Mouse (Mus musculus): ENCODE results near the gene Epha1. TPM values are rescaled to one million over a fixed set of nuclear protein-coding genes. Genes with fewer than 3 reads are reported as not detected.

Epha1 gene
- 19.9 and 20.1 TPM in 2 replicates for polyA plus RNA-seq (2015; fragmentation: Nextera tagmentation; extraction: Ambion mirVana)

DNA sequence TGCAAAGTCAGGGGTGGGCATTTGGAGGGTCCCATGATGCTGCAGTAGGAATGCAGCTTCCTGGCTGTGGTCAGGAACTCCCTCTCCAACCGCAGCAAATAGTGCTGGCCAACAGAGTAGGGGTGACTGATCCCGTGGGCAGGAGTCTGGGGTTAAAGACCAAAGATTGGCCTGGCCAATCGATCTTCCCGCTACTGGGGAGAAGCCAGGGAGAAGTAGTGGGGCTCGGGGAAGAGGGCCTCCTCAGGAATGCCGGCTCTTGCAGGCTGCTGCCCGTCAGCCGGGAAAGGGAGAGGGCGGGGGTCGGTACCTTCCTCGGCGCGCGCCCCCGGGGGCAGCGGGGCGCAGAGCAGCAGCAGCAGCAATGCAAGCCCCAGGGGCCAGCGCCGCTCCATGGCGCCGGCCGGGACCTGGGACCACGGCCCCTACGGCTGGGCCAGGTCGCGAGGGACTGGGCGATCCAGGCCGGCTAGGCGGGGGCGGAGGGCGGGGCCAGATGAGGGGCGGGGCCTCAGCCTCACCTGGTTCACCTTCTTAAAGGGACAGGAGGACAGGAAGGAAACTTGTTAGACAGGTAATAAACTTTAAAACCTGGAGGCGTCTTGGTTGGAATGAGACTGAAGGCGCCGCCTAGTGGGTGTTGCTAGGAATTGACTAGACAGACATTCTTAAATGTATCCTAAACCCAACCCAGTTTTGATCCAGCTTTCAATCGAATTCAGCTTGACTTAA, at the start of gene Epha1:
TSS of gene Epha1 (minus strand) at position 453 of the 732 bp plus-strand sequence.
- peaks cover 10% of the 10 kb centered on the region; the same call in 1 of the 2 replicates for H3K4me1 ChIP-seq (replicated peaks; ENCODE audit: control insufficient read depth, insufficient read depth)
- no peaks in the 10 kb centered on the region for H3K9me3 ChIP-seq (ENCODE audit: control insufficient read depth, low read length)
- WGBS = under 1% methylated on average over 31 of the region's 36 CpGs
- H3K27ac ChIP-seq (replicated peaks) = peak within 1 kb of the TSS; percentile 78
- H3K27me3 ChIP-seq (ENCODE audit: control insufficient read depth, insufficient read depth, low read length) = no peaks in the 10 kb centered on the region
- TF ChIP-seq EP300 (optimal IDR thresholded peaks at IDR 0.05) = no peak
- peak; percentile 73 for TF ChIP-seq CTCF (IDR thresholded peaks at IDR 0.05; ENCODE audit: low read depth)
- H3K4me2 ChIP-seq (replicated peaks; ENCODE audit: low read depth) = peak within 1 kb of the TSS; percentile 87
- H3K9ac ChIP-seq (ENCODE audit: low read length) = peak within 1 kb of the TSS; percentile 73
- H3K36me3 ChIP-seq (ENCODE audit: control insufficient read depth, insufficient read depth, low read length) = no peaks in the 10 kb centered on the region
- ATAC-seq (ENCODE audit: low FRiP score, low TSS enrichment) = peak; percentile 94
- peak; percentile 92 for DNase-seq (ENCODE audit: low spot score)
- peak within 1 kb of the TSS; percentile 60 for H3K4me3 ChIP-seq (ENCODE audit: low read depth, low read length)

DNA sequence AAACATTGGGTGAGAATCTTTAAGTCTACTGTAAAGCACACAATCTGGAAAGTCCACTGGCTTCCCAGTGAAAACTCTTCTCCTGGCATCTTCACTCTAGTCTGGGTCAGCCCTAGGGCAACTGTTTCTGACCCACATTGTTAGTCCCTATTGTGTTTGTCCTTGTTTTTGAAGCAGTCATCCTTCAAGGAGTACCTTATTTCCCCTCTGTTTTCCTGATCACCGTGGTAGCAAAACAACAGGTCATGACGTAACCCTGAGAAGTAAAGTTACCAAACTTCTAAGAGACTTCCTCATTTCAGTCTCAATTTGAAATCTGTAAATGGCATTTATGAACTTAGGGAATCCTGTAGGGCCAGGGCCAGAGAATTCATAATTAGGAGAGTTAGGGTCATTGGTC, 48.4 kb upstream of the Epha1 start:
- no peak for DNase-seq (ENCODE audit: low spot score)
- 75% methylated on average over 2 of the region's 2 CpGs for WGBS
- no peak for ATAC-seq (ENCODE audit: low FRiP score, low TSS enrichment)

DNA sequence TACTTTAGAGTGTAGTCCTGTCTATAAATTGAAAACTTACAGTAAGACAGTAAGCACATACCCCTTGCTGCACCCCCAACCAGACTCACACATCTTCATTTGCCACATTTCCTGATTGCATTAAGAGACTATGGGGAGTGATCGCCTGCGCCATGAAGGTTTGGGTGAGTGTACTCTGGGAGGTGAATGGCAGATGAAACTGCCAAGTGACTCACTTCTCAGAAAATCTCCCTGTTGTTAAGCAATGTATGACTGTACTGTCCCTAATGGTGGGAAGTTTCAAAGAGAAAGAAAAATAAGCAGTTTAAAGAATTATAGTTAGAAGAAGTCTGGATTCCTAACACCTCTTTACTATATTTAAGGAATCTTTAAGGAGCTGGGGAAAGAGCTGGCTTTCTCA, 46.4 kb upstream of the Epha1 start:
- 78% methylated on average over 2 of the region's 2 CpGs for WGBS
- Histone ChIP-seq H3K9ac (ENCODE audit: low read length) (no peak overlapping the region), H3K4me2 (replicated peaks; ENCODE audit: low read depth) (no peak overlapping the region), H3K36me3 (ENCODE audit: control insufficient read depth, insufficient read depth, low read length) (no peaks in the 10 kb centered on the region), H3K9me3 (ENCODE audit: control insufficient read depth, low read length) (no peaks in the 10 kb centered on the region), H3K27ac (replicated peaks) (no peak overlapping the region), H3K27me3 (ENCODE audit: control insufficient read depth, insufficient read depth, low read length) (no peaks in the 10 kb centered on the region), H3K4me1 (replicated peaks; ENCODE audit: control insufficient read depth, insufficient read depth) (no peaks in the 10 kb centered on the region), H3K4me3 (ENCODE audit: low read depth, low read length) (no peak overlapping the region)
- ATAC-seq (ENCODE audit: low FRiP score, low TSS enrichment) (no peak), DNase-seq (ENCODE audit: low spot score) (no peak)
- TF ChIP-seq EP300 (optimal IDR thresholded peaks at IDR 0.05) (no peak), CTCF (IDR thresholded peaks at IDR 0.05; ENCODE audit: low read depth) (no peak)

More for the DNA sequence above, 48.4 kb upstream of the Epha1 start:
- Histone ChIP-seq H3K27me3 (ENCODE audit: control insufficient read depth, insufficient read depth, low read length) (no peaks in the 10 kb centered on the region), H3K9ac (ENCODE audit: low read length) (no peak overlapping the region), H3K27ac (replicated peaks) (no peak overlapping the region), H3K4me2 (replicated peaks; ENCODE audit: low read depth) (no peak overlapping the region), H3K4me3 (ENCODE audit: low read depth, low read length) (no peak overlapping the region), H3K9me3 (ENCODE audit: control insufficient read depth, low read length) (no peaks in the 10 kb centered on the region), H3K36me3 (ENCODE audit: control insufficient read depth, insufficient read depth, low read length) (no peaks in the 10 kb centered on the region), H3K4me1 (replicated peaks; ENCODE audit: control insufficient read depth, insufficient read depth) (no peaks in the 10 kb centered on the region)
- TF ChIP-seq EP300 (optimal IDR thresholded peaks at IDR 0.05) = no peak
- no peak for TF ChIP-seq CTCF (IDR thresholded peaks at IDR 0.05; ENCODE audit: low read depth)

DNA sequence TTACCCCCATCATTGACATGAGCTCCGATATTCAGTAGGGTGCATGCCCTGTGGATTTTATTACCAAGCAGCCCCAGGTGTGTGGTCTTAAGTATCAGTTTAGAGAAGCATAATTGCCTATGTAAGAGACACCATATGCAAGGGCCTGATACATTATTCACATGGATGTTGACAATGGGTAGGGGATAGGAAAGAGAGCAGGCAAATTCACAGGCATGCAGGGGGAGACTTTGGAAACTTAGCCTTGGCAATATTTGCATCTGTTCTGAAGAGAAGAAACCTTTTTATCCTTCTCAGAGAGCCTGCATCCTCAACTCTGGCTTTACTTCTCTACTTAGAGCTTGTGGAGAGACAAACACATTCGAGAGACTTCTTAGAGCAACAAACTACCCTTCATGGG, 32.1 kb upstream of the Epha1 start, which contains the start of gene Tas2r135:
TSS of gene Tas2r135 (plus strand) at position 301 of the 400 bp plus-strand sequence.
- no peak for DNase-seq (ENCODE audit: low spot score)
- TF ChIP-seq EP300 (optimal IDR thresholded peaks at IDR 0.05) (no peak), CTCF (IDR thresholded peaks at IDR 0.05; ENCODE audit: low read depth) (no peak)
- H3K4me3 ChIP-seq (ENCODE audit: low read depth, low read length) = no peak within 1 kb of the TSS
- no peak within 1 kb of the TSS for H3K9ac ChIP-seq (ENCODE audit: low read length)
- no peaks in the 10 kb centered on the region for H3K9me3 ChIP-seq (ENCODE audit: control insufficient read depth, low read length)
- H3K36me3 ChIP-seq (ENCODE audit: control insufficient read depth, insufficient read depth, low read length) = no peaks in the 10 kb centered on the region
- 74% methylated on average over 2 of the region's 2 CpGs for WGBS
- H3K27me3 ChIP-seq (ENCODE audit: control insufficient read depth, insufficient read depth, low read length) = no peaks in the 10 kb centered on the region
- H3K4me2 ChIP-seq (replicated peaks; ENCODE audit: low read depth) = no peak within 1 kb of the TSS
- H3K4me1 ChIP-seq (replicated peaks; ENCODE audit: control insufficient read depth, insufficient read depth) = no peaks in the 10 kb centered on the region
- no peak within 1 kb of the TSS for H3K27ac ChIP-seq (replicated peaks)
- no peak for ATAC-seq (ENCODE audit: low FRiP score, low TSS enrichment)

DNA sequence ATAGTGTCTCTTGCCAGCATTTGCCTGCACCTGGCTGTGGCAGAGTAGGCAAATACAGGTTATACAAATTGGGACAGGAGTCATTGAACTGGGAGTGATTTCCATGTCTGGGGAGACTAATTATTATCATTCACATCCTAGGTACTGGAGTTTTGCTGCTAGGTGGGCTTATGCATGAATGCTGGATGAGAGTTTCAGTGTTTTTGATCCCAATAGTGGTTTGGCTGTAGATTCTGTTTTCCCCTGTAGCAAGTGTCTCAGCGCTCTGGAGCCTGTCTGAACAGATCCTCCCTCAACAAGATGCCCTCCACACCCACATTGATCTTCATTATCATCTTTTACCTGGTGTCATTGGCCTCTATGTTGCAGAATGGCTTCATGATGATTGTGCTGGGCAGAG, 26.9 kb upstream of the Epha1 start, which contains the start of gene Tas2r143:
TSS of gene Tas2r143 (plus strand) at position 301 of the 400 bp plus-strand sequence.
- no peaks in the 10 kb centered on the region for H3K9me3 ChIP-seq (ENCODE audit: control insufficient read depth, low read length)
- no peaks in the 10 kb centered on the region for H3K36me3 ChIP-seq (ENCODE audit: control insufficient read depth, insufficient read depth, low read length)
- H3K27ac ChIP-seq (replicated peaks) = no peak within 1 kb of the TSS
- TF ChIP-seq EP300 (optimal IDR thresholded peaks at IDR 0.05) (no peak), CTCF (IDR thresholded peaks at IDR 0.05; ENCODE audit: low read depth) (no peak)
- H3K4me1 ChIP-seq (replicated peaks; ENCODE audit: control insufficient read depth, insufficient read depth) = peaks cover 6% of the 10 kb centered on the region; the same call in 1 of the 2 replicates
- no peak for ATAC-seq (ENCODE audit: low FRiP score, low TSS enrichment)
- H3K4me3 ChIP-seq (ENCODE audit: low read depth, low read length) = no peak within 1 kb of the TSS
- no peaks in the 10 kb centered on the region for H3K27me3 ChIP-seq (ENCODE audit: control insufficient read depth, insufficient read depth, low read length)
- WGBS = 87% methylated on average over 1 of the region's 1 CpGs
- no peak within 1 kb of the TSS for H3K9ac ChIP-seq (ENCODE audit: low read length)
- no peak for DNase-seq (ENCODE audit: low spot score)
- no peak within 1 kb of the TSS for H3K4me2 ChIP-seq (replicated peaks; ENCODE audit: low read depth)

DNA sequence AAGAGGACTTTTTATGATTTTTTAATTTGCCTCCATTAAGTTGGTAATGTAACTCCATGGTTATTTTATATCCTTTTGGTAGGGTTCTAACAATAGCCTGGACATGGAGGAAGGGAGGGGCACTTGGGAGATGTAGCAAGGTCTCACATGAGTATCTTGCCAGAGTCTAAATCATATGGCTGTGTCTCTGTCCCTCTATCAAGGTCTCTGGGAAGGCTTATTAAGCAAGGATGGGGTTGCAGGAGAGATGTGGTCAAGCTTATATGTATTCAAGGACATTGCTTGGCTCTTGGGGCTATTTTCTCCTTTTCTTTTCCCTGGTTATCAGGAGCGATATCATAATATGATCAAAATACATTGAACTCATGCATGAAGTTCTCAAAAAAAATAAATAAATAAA, 25.9 kb upstream of the Epha1 start:
- WGBS = 100% methylated on average over 1 of the region's 1 CpGs
- DNase-seq (ENCODE audit: low spot score) (no peak), ATAC-seq (ENCODE audit: low FRiP score, low TSS enrichment) (no peak)
- H3K9me3 ChIP-seq (ENCODE audit: control insufficient read depth, low read length) = no peaks in the 10 kb centered on the region
- TF ChIP-seq EP300 (optimal IDR thresholded peaks at IDR 0.05) = no peak
- no peak for TF ChIP-seq CTCF (IDR thresholded peaks at IDR 0.05; ENCODE audit: low read depth)
- no peaks in the 10 kb centered on the region for H3K36me3 ChIP-seq (ENCODE audit: control insufficient read depth, insufficient read depth, low read length)
- H3K4me3 ChIP-seq (ENCODE audit: low read depth, low read length) = no peak overlapping the region
- H3K4me1 ChIP-seq (replicated peaks; ENCODE audit: control insufficient read depth, insufficient read depth) = peaks cover 6% of the 10 kb centered on the region; the same call in 1 of the 2 replicates
- H3K4me2 ChIP-seq (replicated peaks; ENCODE audit: low read depth) = no peak overlapping the region
- H3K9ac ChIP-seq (ENCODE audit: low read length) = no peak overlapping the region
- H3K27ac ChIP-seq (replicated peaks) = no peak overlapping the region
- H3K27me3 ChIP-seq (ENCODE audit: control insufficient read depth, insufficient read depth, low read length) = no peaks in the 10 kb centered on the region

All from stomach, postnatal 0 days (tissue).